Mouse (Mus musculus): ENCODE results near the gene Cfap65. TPM values are rescaled to one million over a fixed set of nuclear protein-coding genes. Genes with fewer than 3 reads are reported as not detected.

Cfap65 gene
- polyA plus RNA-seq, 1 experiment, result not detected

DNA sequence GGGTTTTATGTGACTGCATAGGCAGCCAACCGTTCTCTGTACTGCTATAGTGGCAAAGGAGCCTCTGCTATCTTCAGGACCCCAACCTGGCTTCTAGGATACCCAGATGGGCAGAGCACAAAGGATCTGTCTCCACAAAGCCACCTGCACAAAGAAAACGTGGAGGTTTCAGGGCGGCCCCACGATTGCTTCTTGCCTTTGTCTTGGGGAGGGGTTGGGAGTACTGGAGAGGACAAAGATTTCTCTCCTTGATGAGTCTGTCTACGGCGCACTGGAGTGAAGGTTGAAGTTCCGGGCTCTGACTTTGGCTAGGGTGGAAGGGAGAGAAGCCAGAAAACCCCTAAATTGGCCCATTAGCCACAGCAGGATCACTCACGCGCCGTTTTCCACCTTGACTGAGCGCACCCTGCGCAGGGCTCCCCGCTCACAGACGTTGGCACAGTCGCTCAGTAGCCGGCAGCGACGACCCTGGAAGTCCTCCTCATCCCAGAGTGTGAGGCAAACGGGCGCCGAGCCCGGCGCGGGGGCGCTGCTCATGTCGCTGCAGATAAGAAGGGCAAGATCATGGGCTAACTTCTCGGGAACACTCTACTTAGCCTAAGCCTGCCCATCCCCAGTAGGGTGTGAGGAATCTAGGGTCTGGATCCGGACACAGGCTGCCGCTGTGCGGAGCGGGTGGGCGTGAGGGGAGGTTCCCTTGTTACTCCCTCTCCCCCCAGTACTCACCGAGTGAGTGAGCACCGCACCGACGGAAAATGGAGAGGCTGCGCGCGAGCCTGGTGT is 42.9 kb downstream of the Cfap65 start:
- 6% methylated on average over 39 of the region's 39 CpGs for WGBS
- DNase-seq (ENCODE audit: low read depth in 1 of 2, low spot score in 2 of 2), result no peak
- no peaks in the 10 kb centered on the region for H3K36me3 ChIP-seq (ENCODE audit: control insufficient read depth, insufficient read depth, low read length)

DNA sequence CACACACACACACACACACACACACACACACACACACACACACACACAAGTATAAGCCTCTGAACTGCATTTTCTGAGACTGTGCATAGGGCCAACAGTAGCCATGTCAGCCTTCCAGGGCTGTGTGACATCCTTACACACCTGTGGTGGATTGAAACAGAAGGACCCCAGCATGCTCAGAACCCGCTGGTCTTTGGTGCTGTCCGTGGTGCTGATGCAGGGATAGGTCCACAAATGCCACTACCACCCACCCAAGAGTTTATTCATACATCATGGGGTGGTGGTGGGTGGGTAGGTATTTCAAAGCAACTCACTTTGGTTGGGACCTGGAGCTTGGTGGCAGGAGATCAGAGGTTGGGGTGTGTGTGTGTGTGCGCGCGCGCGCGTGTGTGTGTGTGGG is 43.9 kb downstream of the Cfap65 start:
- Histone ChIP-seq H3K27me3 (ENCODE audit: control insufficient read depth, insufficient read depth, low read length) (no peaks in the 10 kb centered on the region), H3K4me1 (ENCODE audit: control insufficient read depth, insufficient read depth, insufficient read length) (no peaks in the 10 kb centered on the region), H3K36me3 (ENCODE audit: control insufficient read depth, insufficient read depth, low read length) (no peaks in the 10 kb centered on the region), H3K4me3 (ENCODE audit: extremely low read depth, insufficient read depth, insufficient read length) (no peak overlapping the region), H3K27ac (ENCODE audit: insufficient read depth, low read length) (no peak overlapping the region)
- DNase-seq (ENCODE audit: low read depth in 1 of 2, low spot score in 2 of 2), result no peak
- no peak for TF ChIP-seq POLR2A (IDR thresholded peaks at IDR 0.05; ENCODE audit: low read depth, low read length)
- no peak for TF ChIP-seq CTCF (IDR thresholded peaks at IDR 0.05; ENCODE audit: extremely low read depth, insufficient read depth, insufficient read length, insufficient replicate concordance)
- WGBS, result 11% methylated on average over 8 of the region's 8 CpGs

More for the DNA sequence above, 42.9 kb downstream of the Cfap65 start:
- H3K27ac ChIP-seq (ENCODE audit: insufficient read depth, low read length), result no peak overlapping the region
- TF ChIP-seq CTCF (IDR thresholded peaks at IDR 0.05; ENCODE audit: extremely low read depth, insufficient read depth, insufficient read length, insufficient replicate concordance) (no peak), POLR2A (IDR thresholded peaks at IDR 0.05; ENCODE audit: low read depth, low read length) (no peak)
- H3K4me3 ChIP-seq (ENCODE audit: extremely low read depth, insufficient read depth, insufficient read length), result no peak overlapping the region
- H3K27me3 ChIP-seq (ENCODE audit: control insufficient read depth, insufficient read depth, low read length), result no peaks in the 10 kb centered on the region
- H3K4me1 ChIP-seq (ENCODE audit: control insufficient read depth, insufficient read depth, insufficient read length), result no peaks in the 10 kb centered on the region

DNA sequence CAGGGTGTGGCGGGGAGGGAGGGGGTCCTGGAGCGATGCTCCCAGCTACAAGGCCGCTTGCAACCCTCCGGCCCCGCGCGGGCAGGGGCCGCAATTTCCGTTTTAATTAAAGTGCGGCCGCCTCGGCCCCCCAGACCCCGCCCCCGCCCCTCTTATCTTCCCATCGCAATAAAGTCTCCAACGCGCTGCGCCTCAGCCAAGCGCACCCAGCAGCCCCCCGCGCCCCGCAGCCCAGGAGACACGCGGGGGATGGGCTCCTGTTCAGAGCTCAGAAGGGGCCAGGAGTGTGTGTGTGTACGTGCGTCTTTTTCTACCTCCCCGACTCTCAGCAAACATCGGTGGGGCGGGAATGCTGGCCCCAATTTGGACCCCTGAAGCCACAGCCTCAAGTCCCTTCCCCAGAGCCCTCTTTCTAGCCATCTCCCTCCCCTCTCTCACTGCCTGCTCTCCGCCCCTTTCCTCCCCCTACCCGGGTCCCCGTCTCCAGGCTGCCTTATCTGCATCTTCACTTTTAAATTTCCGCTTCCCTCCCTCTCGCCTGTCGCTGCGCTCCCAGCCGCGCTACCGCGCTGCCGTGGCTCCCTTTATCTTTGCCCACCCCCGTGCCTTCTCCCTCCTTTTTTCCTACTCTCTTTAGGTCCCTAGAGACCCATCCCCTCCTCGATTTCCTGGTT is 49.9 kb downstream of the Cfap65 start, which contains the start of gene Fev:
Gene Fev, minus strand, starts transcription at position 51 of the 674 bp plus-strand sequence.
- H3K36me3 ChIP-seq (ENCODE audit: control insufficient read depth, insufficient read depth, low read length), result no peaks in the 10 kb centered on the region
- H3K27ac ChIP-seq (ENCODE audit: insufficient read depth, low read length), result no peak within 1 kb of the TSS
- 3% methylated on average over 42 of the region's 43 CpGs for WGBS
- H3K27me3 ChIP-seq (ENCODE audit: control insufficient read depth, insufficient read depth, low read length), result peaks cover 28% of the 10 kb centered on the region
- H3K4me1 ChIP-seq (ENCODE audit: control insufficient read depth, insufficient read depth, insufficient read length), result peaks cover 2% of the 10 kb centered on the region; the same call in 1 of the 2 replicates
- no peak within 1 kb of the TSS for H3K4me3 ChIP-seq (ENCODE audit: extremely low read depth, insufficient read depth, insufficient read length)
- DNase-seq (ENCODE audit: low read depth in 1 of 2, low spot score in 2 of 2), result no peak
- TF ChIP-seq POLR2A (IDR thresholded peaks at IDR 0.05; ENCODE audit: low read depth, low read length) (no peak), CTCF (IDR thresholded peaks at IDR 0.05; ENCODE audit: extremely low read depth, insufficient read depth, insufficient read length, insufficient replicate concordance) (no peak)

- no peak overlapping the region for H3K4me3 ChIP-seq (ENCODE audit: extremely low read depth, insufficient read depth, insufficient read length)
- 3% methylated on average over 57 of the region's 57 CpGs for WGBS
- no peak for TF ChIP-seq POLR2A (IDR thresholded peaks at IDR 0.05; ENCODE audit: low read depth, low read length)
- no peak for TF ChIP-seq CTCF (IDR thresholded peaks at IDR 0.05; ENCODE audit: extremely low read depth, insufficient read depth, insufficient read length, insufficient replicate concordance)
- peaks cover 2% of the 10 kb centered on the region; the same call in 1 of the 2 replicates for H3K4me1 ChIP-seq (ENCODE audit: control insufficient read depth, insufficient read depth, insufficient read length)
- no peaks in the 10 kb centered on the region for H3K36me3 ChIP-seq (ENCODE audit: control insufficient read depth, insufficient read depth, low read length)
- H3K27ac ChIP-seq (ENCODE audit: insufficient read depth, low read length), result no peak overlapping the region
- DNase-seq (ENCODE audit: low read depth in 1 of 2, low spot score in 2 of 2), result no peak
- H3K27me3 ChIP-seq (ENCODE audit: control insufficient read depth, insufficient read depth, low read length), result peaks cover 28% of the 10 kb centered on the region
These were observed 50.9 kb downstream of the Cfap65 start for GRCm38 (mm10) chr1:74884196-74885141.

GRCm38 (mm10) chr1:74883441-74883840 is 52.0 kb downstream of the Cfap65 start:
- peaks cover 2% of the 10 kb centered on the region; the same call in 1 of the 2 replicates for H3K4me1 ChIP-seq (ENCODE audit: control insufficient read depth, insufficient read depth, insufficient read length)
- no peak for DNase-seq (ENCODE audit: low read depth in 1 of 2, low spot score in 2 of 2)
- H3K36me3 ChIP-seq (ENCODE audit: control insufficient read depth, insufficient read depth, low read length), result no peaks in the 10 kb centered on the region
- H3K27me3 ChIP-seq (ENCODE audit: control insufficient read depth, insufficient read depth, low read length), result peaks cover 28% of the 10 kb centered on the region
- no peak overlapping the region for H3K4me3 ChIP-seq (ENCODE audit: extremely low read depth, insufficient read depth, insufficient read length)
- WGBS, result 26% methylated on average over 5 of the region's 5 CpGs
- H3K27ac ChIP-seq (ENCODE audit: insufficient read depth, low read length), result no peak overlapping the region
- TF ChIP-seq POLR2A (IDR thresholded peaks at IDR 0.05; ENCODE audit: low read depth, low read length), result no peak
- TF ChIP-seq CTCF (IDR thresholded peaks at IDR 0.05; ENCODE audit: extremely low read depth, insufficient read depth, insufficient read length, insufficient replicate concordance), result no peak

DNA sequence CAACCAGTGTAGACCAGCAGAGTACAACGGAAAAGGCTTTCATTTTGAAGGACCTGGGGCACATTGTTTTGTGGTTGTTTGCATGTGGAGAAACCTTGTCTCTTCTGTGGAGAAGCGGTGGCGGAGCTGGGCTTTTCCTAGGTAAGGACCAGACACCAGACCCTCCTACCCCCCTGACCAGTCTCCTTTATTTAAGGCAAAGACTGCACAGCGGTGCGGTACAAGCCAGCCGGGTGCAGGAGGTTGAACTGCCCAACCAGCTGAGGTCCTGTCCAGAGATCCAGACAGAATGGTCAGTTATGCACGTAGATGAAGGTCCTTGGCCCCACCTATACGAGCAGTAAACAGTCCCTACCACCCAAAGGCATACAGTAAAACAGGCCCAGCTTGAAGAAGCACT is 52.6 kb downstream of the Cfap65 start:
- no peak overlapping the region for H3K4me3 ChIP-seq (ENCODE audit: extremely low read depth, insufficient read depth, insufficient read length)
- 9% methylated on average over 8 of the region's 8 CpGs for WGBS
- no peaks in the 10 kb centered on the region for H3K36me3 ChIP-seq (ENCODE audit: control insufficient read depth, insufficient read depth, low read length)
- no peak overlapping the region for H3K27ac ChIP-seq (ENCODE audit: insufficient read depth, low read length)
- DNase-seq (ENCODE audit: low read depth in 1 of 2, low spot score in 2 of 2), result no peak
- H3K27me3 ChIP-seq (ENCODE audit: control insufficient read depth, insufficient read depth, low read length), result peaks cover 28% of the 10 kb centered on the region
- no peak for TF ChIP-seq CTCF (IDR thresholded peaks at IDR 0.05; ENCODE audit: extremely low read depth, insufficient read depth, insufficient read length, insufficient replicate concordance)
- TF ChIP-seq POLR2A (IDR thresholded peaks at IDR 0.05; ENCODE audit: low read depth, low read length), result no peak
- peaks cover 2% of the 10 kb centered on the region; the same call in 1 of the 2 replicates for H3K4me1 ChIP-seq (ENCODE audit: control insufficient read depth, insufficient read depth, insufficient read length)

Data from spleen, adult 2 months (tissue).